Mouse (Mus musculus): ENCODE measurements around the gene Epha7. TPM values are rescaled to one million over a fixed set of nuclear protein-coding genes. Genes with fewer than 3 reads are reported as not detected.

Gene Epha7
- polyA plus RNA-seq, 1 experiment: 0.83 TPM

DNA sequence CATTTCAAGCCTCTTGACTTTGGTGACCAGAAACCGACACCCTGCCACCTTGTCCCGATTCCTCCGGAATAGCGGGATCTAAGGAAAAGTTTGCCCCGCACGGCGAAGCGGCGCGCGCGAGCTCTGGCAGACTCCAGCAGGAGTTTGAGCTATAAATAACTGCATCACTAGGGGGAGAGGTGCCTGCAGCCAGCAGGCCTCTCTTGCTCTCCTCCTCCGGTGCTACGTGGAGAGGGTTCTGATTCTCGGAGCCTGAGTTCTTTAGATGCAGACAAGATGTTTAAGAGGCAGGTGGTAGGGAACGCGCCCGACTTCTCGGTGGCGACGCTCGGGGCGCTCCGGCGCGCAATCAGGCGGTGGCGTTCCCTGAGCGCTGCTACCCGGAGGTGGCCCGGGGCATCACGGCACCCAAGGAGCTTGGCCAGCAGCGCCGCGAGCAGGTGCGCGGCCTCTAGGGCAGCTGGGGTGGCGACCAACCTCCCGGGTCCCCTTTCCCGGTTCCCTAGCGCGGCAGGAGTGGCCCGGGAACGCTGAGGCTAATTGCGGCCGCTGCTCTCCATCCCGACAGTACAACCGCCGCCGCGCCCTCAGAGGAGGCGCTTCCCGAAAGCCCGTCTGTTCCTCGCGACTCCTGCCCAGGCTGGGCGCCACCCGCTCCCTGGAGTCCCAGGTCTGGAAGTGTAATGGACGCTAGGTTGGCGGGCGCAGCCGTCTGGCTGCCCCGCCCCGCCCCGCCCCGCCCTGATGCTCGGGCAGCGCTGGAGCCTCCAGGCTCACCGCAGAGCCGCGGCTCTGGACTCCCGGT, 2.1 kb downstream of the Epha7 start:
- under 1% methylated on average over 72 of the region's 72 CpGs for WGBS
- DNase-seq: peak; percentile 49
- TF ChIP-seq CTCF (conservative IDR thresholded peaks at IDR 0.05; ENCODE audit: insufficient read depth, insufficient read length, low read depth, low read length) (no peak), POLR2A (IDR thresholded peaks at IDR 0.05; ENCODE audit: low read depth, low read length) (no peak)

DNA sequence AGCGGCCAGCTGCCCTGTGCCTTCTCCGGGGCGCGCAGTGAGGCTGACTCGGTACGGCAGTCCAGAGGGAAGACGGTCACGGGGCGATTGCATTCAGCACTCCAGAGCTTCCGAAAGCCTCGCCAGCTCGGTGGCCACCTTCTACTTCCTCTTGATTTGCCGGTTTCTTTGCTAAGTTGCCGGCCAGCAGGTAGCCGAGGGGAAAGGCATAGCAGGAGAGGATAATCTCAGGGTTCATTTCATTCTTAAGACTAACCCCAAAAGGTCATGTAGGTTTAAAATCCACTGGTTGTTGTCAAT, 2.6 kb downstream of the Epha7 start:
- no peaks in the 10 kb centered on the region for H3K36me3 ChIP-seq (ENCODE audit: control insufficient read depth, insufficient read depth, low read length)
- H3K27me3 ChIP-seq (replicated peaks; ENCODE audit: control insufficient read depth, insufficient read depth, low read length): no peaks in the 10 kb centered on the region; the same call in 1 of the 2 replicates
- H3K4me1 ChIP-seq (ENCODE audit: control insufficient read depth, insufficient read depth, low read length): no peaks in the 10 kb centered on the region
- DNase-seq: no peak
- no peak overlapping the region for H3K27ac ChIP-seq (ENCODE audit: insufficient read depth, low read depth, low read length)
- TF ChIP-seq CTCF (conservative IDR thresholded peaks at IDR 0.05; ENCODE audit: insufficient read depth, insufficient read length, low read depth, low read length) (no peak), POLR2A (IDR thresholded peaks at IDR 0.05; ENCODE audit: low read depth, low read length) (no peak)
- 2% methylated on average over 15 of the region's 15 CpGs for WGBS
- peak overlapping the region; percentile 49 for H3K4me3 ChIP-seq (ENCODE audit: insufficient read depth, low read depth, low read length)

More for the DNA sequence above, 2.1 kb downstream of the Epha7 start:
- Histone ChIP-seq H3K27me3 (replicated peaks; ENCODE audit: control insufficient read depth, insufficient read depth, low read length) (no peaks in the 10 kb centered on the region; the same call in 1 of the 2 replicates), H3K4me1 (ENCODE audit: control insufficient read depth, insufficient read depth, low read length) (no peaks in the 10 kb centered on the region), H3K4me3 (ENCODE audit: insufficient read depth, low read depth, low read length) (peak overlapping the region; percentile 49), H3K27ac (ENCODE audit: insufficient read depth, low read depth, low read length) (no peak overlapping the region), H3K36me3 (ENCODE audit: control insufficient read depth, insufficient read depth, low read length) (no peaks in the 10 kb centered on the region)

DNA sequence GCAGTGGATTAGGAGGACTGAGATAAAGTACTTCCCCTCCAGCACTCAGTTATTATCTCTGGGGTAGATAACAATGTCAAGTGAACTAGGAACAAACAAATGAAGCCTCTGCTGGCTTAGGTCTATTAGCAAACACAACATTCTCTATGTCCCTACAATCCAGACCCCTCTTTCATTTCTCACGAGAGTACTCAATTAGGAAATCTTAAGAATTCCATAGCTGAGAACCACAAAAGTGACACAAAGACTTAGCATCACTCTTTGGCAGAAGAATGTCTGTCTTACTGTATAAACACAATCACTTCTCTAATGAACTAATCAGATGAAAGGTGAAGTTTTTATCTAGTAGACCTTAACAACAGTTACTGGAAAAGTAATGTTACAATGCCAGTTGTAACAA, 10.7 kb downstream of the Epha7 start:
- H3K4me1 ChIP-seq (ENCODE audit: control insufficient read depth, insufficient read depth, low read length): no peaks in the 10 kb centered on the region
- no peak overlapping the region for H3K27ac ChIP-seq (ENCODE audit: insufficient read depth, low read depth, low read length)
- DNase-seq: no peak
- TF ChIP-seq POLR2A (IDR thresholded peaks at IDR 0.05; ENCODE audit: low read depth, low read length) (no peak), CTCF (conservative IDR thresholded peaks at IDR 0.05; ENCODE audit: insufficient read depth, insufficient read length, low read depth, low read length) (no peak)
- no peak overlapping the region for H3K4me3 ChIP-seq (ENCODE audit: insufficient read depth, low read depth, low read length)
- H3K36me3 ChIP-seq (ENCODE audit: control insufficient read depth, insufficient read depth, low read length): no peaks in the 10 kb centered on the region
- no peaks in the 10 kb centered on the region for H3K27me3 ChIP-seq (replicated peaks; ENCODE audit: control insufficient read depth, insufficient read depth, low read length)
- 76% methylated on average over 1 of the region's 1 CpGs for WGBS

DNA sequence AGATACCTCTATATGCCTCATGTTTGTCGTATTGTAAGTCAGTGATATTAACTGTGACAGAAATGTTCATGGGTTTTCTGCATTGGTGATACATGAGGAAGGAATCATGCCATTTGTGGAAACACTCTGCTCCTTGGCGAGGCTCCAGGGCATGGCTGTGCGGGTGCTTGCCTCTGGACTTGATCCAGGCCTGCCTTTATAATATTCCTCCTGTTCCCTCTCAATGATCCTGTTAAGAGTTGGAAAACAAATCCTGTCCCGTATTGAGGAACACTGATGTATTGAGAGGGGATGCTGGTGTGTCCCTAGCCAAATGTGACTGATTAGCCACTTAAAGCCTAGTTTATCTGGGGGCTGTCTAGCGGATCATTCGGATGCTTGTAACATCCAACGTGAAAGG, 11.7 kb downstream of the Epha7 start:
- Histone ChIP-seq H3K36me3 (ENCODE audit: control insufficient read depth, insufficient read depth, low read length) (no peaks in the 10 kb centered on the region), H3K4me3 (ENCODE audit: insufficient read depth, low read depth, low read length) (no peak overlapping the region), H3K4me1 (ENCODE audit: control insufficient read depth, insufficient read depth, low read length) (no peaks in the 10 kb centered on the region), H3K27me3 (replicated peaks; ENCODE audit: control insufficient read depth, insufficient read depth, low read length) (no peaks in the 10 kb centered on the region), H3K27ac (ENCODE audit: insufficient read depth, low read depth, low read length) (no peak overlapping the region)
- 62% methylated on average over 7 of the region's 7 CpGs for WGBS
- TF ChIP-seq CTCF (conservative IDR thresholded peaks at IDR 0.05; ENCODE audit: insufficient read depth, insufficient read length, low read depth, low read length) (no peak), POLR2A (IDR thresholded peaks at IDR 0.05; ENCODE audit: low read depth, low read length) (no peak)
- DNase-seq: peak; percentile 7

DNA sequence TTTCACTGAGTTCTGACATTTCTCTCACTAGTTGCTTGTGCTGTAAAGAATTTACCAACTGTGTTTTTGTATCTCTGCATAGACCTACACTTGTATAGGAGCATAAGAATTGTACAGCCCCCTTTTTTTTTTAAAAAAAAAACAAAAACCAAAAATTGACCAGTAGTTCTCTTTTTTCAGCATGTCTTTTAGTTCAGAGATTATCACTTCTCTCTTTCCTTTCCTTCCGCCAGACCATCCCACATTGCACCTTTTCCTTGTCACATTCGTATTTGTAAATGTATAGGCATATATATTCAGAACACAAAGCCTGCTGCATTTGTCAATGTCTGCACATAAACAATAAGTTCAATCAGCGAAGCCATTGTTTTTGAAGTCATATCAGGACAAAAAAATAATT, 24.7 kb downstream of the Epha7 start:
- H3K27me3 ChIP-seq (replicated peaks; ENCODE audit: control insufficient read depth, insufficient read depth, low read length): no peaks in the 10 kb centered on the region
- H3K4me3 ChIP-seq (ENCODE audit: insufficient read depth, low read depth, low read length): no peak overlapping the region
- H3K4me1 ChIP-seq (ENCODE audit: control insufficient read depth, insufficient read depth, low read length): no peaks in the 10 kb centered on the region
- 91% methylated on average over 3 of the region's 3 CpGs for WGBS
- H3K27ac ChIP-seq (ENCODE audit: insufficient read depth, low read depth, low read length): no peak overlapping the region
- no peak for TF ChIP-seq CTCF (conservative IDR thresholded peaks at IDR 0.05; ENCODE audit: insufficient read depth, insufficient read length, low read depth, low read length)
- TF ChIP-seq POLR2A (IDR thresholded peaks at IDR 0.05; ENCODE audit: low read depth, low read length): no peak
- H3K36me3 ChIP-seq (ENCODE audit: control insufficient read depth, insufficient read depth, low read length): no peaks in the 10 kb centered on the region
- no peak for DNase-seq

DNA sequence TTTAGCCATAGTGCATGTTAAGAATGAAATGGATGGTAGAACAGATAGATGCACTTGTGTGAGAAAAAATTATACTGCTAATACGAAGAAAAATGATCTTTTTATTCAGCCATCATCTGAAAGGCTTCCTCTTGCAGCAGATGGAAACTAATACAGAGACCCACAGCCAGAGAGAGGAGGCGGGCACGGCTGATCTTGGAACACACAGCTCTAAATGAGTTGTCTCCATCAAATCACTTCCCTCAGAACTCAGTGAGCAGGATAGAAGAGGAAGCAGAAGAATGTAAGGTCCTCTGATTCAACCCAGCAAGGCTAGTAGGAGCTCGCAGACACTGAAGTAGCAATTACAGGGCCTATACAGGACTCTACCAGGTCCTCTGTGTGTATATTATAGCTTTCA, 33.4 kb downstream of the Epha7 start:
- 89% methylated on average over 4 of the region's 4 CpGs for WGBS
- TF ChIP-seq CTCF (conservative IDR thresholded peaks at IDR 0.05; ENCODE audit: insufficient read depth, insufficient read length, low read depth, low read length) (no peak), POLR2A (IDR thresholded peaks at IDR 0.05; ENCODE audit: low read depth, low read length) (no peak)
- no peak for DNase-seq
- no peaks in the 10 kb centered on the region for H3K36me3 ChIP-seq (ENCODE audit: control insufficient read depth, insufficient read depth, low read length)
- H3K27me3 ChIP-seq (replicated peaks; ENCODE audit: control insufficient read depth, insufficient read depth, low read length): no peaks in the 10 kb centered on the region
- no peak overlapping the region for H3K4me3 ChIP-seq (ENCODE audit: insufficient read depth, low read depth, low read length)
- H3K27ac ChIP-seq (ENCODE audit: insufficient read depth, low read depth, low read length): no peak overlapping the region
- no peaks in the 10 kb centered on the region for H3K4me1 ChIP-seq (ENCODE audit: control insufficient read depth, insufficient read depth, low read length)

DNA sequence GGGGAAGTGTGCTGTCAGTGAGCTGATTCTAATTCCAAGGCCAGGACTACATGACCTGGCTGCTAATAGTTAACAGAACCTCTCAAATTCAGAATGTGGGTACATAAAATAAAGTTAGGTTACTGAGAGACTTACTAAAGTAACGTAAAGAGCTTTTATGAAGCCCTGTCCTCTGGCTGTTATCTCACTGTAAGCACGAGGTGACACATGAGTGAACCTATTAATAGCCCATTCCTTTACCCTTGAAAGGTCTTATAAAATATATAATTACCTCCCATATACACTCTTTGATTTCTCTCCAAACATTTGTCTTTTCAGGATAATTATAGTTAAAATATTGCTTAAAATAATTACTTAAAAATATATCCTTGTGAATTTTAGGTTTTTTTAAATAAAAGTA, 37.5 kb downstream of the Epha7 start:
- no peak for DNase-seq
- no peak for TF ChIP-seq CTCF (conservative IDR thresholded peaks at IDR 0.05; ENCODE audit: insufficient read depth, insufficient read length, low read depth, low read length)
- Histone ChIP-seq H3K4me3 (ENCODE audit: insufficient read depth, low read depth, low read length) (no peak overlapping the region), H3K27ac (ENCODE audit: insufficient read depth, low read depth, low read length) (no peak overlapping the region), H3K36me3 (ENCODE audit: control insufficient read depth, insufficient read depth, low read length) (no peaks in the 10 kb centered on the region), H3K27me3 (replicated peaks; ENCODE audit: control insufficient read depth, insufficient read depth, low read length) (no peaks in the 10 kb centered on the region), H3K4me1 (ENCODE audit: control insufficient read depth, insufficient read depth, low read length) (no peaks in the 10 kb centered on the region)
- WGBS: 52% methylated on average over 2 of the region's 2 CpGs

Measured in kidney, adult 2 months (tissue).